Mouse (Mus musculus): ENCODE measurements around the gene Itsn2. TPM values are rescaled to one million over a fixed set of nuclear protein-coding genes. Genes with fewer than 3 reads are reported as not detected.
"Not testable (repeated sequence)": the region's sequence is repeated elsewhere in the genome, so short reads cannot be mapped to it uniquely, and the experiment has no call there.

Itsn2 gene
- polyA plus RNA-seq, 1 experiment from 2014 or later = 19.7 TPM

- Histone ChIP-seq H3K4me3 (ENCODE audit: low read depth, low read length) (no peak overlapping the region), H3K9ac (ENCODE audit: low read length) (no peak overlapping the region), H3K9me3 (ENCODE audit: control insufficient read depth, low read length) (no peaks in the 10 kb centered on the region), H3K27me3 (ENCODE audit: control insufficient read depth, insufficient read depth, low read length) (no peaks in the 10 kb centered on the region), H3K27ac (ENCODE audit: low read depth, low read length) (no peak overlapping the region), H3K4me1 (ENCODE audit: control insufficient read depth, insufficient read depth, low read length) (no peaks in the 10 kb centered on the region), H3K36me3 (ENCODE audit: control insufficient read depth, insufficient read depth, low read length) (no peaks in the 10 kb centered on the region), H3K4me2 (ENCODE audit: low read depth) (no peak overlapping the region)
- ATAC-seq (ENCODE audit: insufficient read depth, low FRiP score, low TSS enrichment) (no peak), DNase-seq (ENCODE audit: low spot score) (no peak)
- 87% methylated on average over 2 of the region's 2 CpGs for WGBS
Measured at GRCm38 (mm10) chr12:4688386-4688785, 95.9 kb downstream of the Itsn2 start.

- Histone ChIP-seq H3K27me3 (ENCODE audit: control insufficient read depth, insufficient read depth, low read length) (no peaks in the 10 kb centered on the region), H3K4me3 (ENCODE audit: low read depth, low read length) (no peak overlapping the region), H3K9me3 (ENCODE audit: control insufficient read depth, low read length) (no peaks in the 10 kb centered on the region), H3K4me2 (ENCODE audit: low read depth) (no peak overlapping the region), H3K27ac (ENCODE audit: low read depth, low read length) (no peak overlapping the region), H3K36me3 (ENCODE audit: control insufficient read depth, insufficient read depth, low read length) (no peaks in the 10 kb centered on the region), H3K4me1 (ENCODE audit: control insufficient read depth, insufficient read depth, low read length) (no peaks in the 10 kb centered on the region), H3K9ac (ENCODE audit: low read length) (no peak overlapping the region)
- no peak for ATAC-seq (ENCODE audit: insufficient read depth, low FRiP score, low TSS enrichment)
- DNase-seq (ENCODE audit: low spot score) = no peak
- WGBS = 94% methylated on average over 14 of the region's 14 CpGs
Measured at GRCm38 (mm10) chr12:4689341-4689740, 96.9 kb downstream of the Itsn2 start.

GRCm38 (mm10) chr12:4691193-4691592 is 98.8 kb downstream of the Itsn2 start:
- no peak overlapping the region for H3K27ac ChIP-seq (ENCODE audit: low read depth, low read length)
- ATAC-seq (ENCODE audit: insufficient read depth, low FRiP score, low TSS enrichment) = no peak
- no peaks in the 10 kb centered on the region for H3K9me3 ChIP-seq (ENCODE audit: control insufficient read depth, low read length)
- WGBS = 86% methylated on average over 3 of the region's 3 CpGs
- no peak overlapping the region for H3K4me2 ChIP-seq (ENCODE audit: low read depth)
- no peaks in the 10 kb centered on the region for H3K27me3 ChIP-seq (ENCODE audit: control insufficient read depth, insufficient read depth, low read length)
- no peaks in the 10 kb centered on the region for H3K4me1 ChIP-seq (ENCODE audit: control insufficient read depth, insufficient read depth, low read length)
- no peaks in the 10 kb centered on the region for H3K36me3 ChIP-seq (ENCODE audit: control insufficient read depth, insufficient read depth, low read length)
- H3K4me3 ChIP-seq (ENCODE audit: low read depth, low read length) = no peak overlapping the region
- H3K9ac ChIP-seq (ENCODE audit: low read length) = no peak overlapping the region
- no peak for DNase-seq (ENCODE audit: low spot score)

DNA sequence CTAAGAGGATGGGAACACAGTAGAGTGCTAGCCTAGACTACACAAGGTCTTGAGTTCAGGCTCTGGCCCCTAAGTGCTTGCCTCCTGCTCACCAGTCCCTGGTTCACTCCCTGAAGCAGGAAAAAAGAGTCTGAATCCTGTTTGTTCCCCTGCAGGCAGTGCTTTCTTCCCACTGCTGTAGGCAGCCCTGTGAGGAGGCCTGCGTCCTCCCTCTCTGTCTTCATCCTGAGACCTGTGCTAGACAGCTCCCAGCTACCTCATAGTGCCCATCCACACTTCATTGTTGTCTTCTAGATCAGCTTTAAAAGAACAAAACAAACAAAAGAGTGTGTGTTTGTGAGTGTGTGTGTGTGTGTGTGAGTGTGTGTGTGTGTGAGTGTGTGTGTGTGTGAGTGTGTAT is 102.1 kb downstream of the Itsn2 start:
- no peak for DNase-seq (ENCODE audit: low spot score)
- H3K9me3 ChIP-seq (ENCODE audit: control insufficient read depth, low read length) = no peaks in the 10 kb centered on the region
- WGBS = 84% methylated on average over 1 of the region's 1 CpGs
- H3K4me1 ChIP-seq (ENCODE audit: control insufficient read depth, insufficient read depth, low read length) = no peaks in the 10 kb centered on the region
- no peak overlapping the region for H3K4me2 ChIP-seq (ENCODE audit: low read depth)
- ATAC-seq (ENCODE audit: insufficient read depth, low FRiP score, low TSS enrichment) = no peak
- no peak overlapping the region for H3K27ac ChIP-seq (ENCODE audit: low read depth, low read length)
- H3K9ac ChIP-seq (ENCODE audit: low read length) = no peak overlapping the region
- no peaks in the 10 kb centered on the region for H3K27me3 ChIP-seq (ENCODE audit: control insufficient read depth, insufficient read depth, low read length)
- no peaks in the 10 kb centered on the region for H3K36me3 ChIP-seq (ENCODE audit: control insufficient read depth, insufficient read depth, low read length)
- H3K4me3 ChIP-seq (ENCODE audit: low read depth, low read length) = no peak overlapping the region

DNA sequence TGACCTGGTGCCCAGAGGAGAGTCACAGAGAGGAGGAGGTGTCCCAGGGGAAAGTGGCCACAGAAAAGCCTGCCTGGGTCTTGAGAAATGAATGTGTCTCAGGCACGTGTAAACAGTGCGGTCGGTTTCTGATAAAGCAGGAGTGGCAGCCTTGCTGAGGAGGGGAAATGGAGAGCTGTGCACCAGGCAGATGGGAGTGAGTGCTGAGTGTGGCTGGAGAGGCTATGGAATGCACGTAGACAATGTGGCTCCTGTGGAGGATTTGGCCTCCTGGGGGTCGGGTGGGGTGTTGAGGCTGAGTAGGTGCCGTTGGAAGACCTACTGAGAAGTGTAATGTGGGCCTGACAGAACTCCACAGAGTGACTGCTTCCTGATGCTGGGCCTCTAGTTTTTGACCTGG is 113.2 kb downstream of the Itsn2 start:
- 76% methylated on average over 6 of the region's 6 CpGs for WGBS
- H3K4me1 ChIP-seq (ENCODE audit: control insufficient read depth, insufficient read depth, low read length); ATAC-seq (ENCODE audit: insufficient read depth, low FRiP score, low TSS enrichment): not testable (repeated sequence)

DNA sequence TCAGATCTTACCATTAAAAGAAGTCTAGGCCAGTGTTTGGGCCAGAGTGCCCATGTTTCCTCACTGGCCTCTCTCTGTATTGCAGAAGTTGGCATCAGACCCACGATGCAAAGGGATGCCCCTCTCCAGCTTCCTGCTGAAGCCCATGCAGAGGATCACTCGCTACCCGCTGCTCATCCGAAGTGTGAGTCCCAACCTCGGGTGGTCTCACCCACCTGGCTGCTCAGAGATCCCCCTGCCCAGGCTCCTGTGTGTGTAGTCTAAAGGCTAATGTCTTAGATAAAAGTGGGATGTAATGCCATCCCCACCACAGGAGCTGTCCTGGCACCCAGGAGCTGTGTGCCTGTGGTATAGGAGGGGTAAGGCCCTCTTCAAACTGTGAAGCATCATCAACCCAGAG is 113.7 kb downstream of the Itsn2 start:
- DNase-seq (ENCODE audit: low spot score) (no peak), ATAC-seq (ENCODE audit: insufficient read depth, low FRiP score, low TSS enrichment) (no peak)
- Histone ChIP-seq H3K9ac (ENCODE audit: low read length) (no peak overlapping the region), H3K27ac (ENCODE audit: low read depth, low read length) (no peak overlapping the region), H3K4me2 (ENCODE audit: low read depth) (no peak overlapping the region), H3K27me3 (ENCODE audit: control insufficient read depth, insufficient read depth, low read length) (no peaks in the 10 kb centered on the region), H3K9me3 (ENCODE audit: control insufficient read depth, low read length) (no peaks in the 10 kb centered on the region), H3K36me3 (ENCODE audit: control insufficient read depth, insufficient read depth, low read length) (no peaks in the 10 kb centered on the region), H3K4me1 (ENCODE audit: control insufficient read depth, insufficient read depth, low read length) (no peaks in the 10 kb centered on the region), H3K4me3 (ENCODE audit: low read depth, low read length) (no peak overlapping the region)
- 93% methylated on average over 5 of the region's 5 CpGs for WGBS

More for the DNA sequence above, 113.2 kb downstream of the Itsn2 start:
- H3K9ac ChIP-seq (ENCODE audit: low read length); DNase-seq (ENCODE audit: low spot score); H3K4me3 ChIP-seq (ENCODE audit: low read depth, low read length); H3K4me2 ChIP-seq (ENCODE audit: low read depth); H3K27me3 ChIP-seq (ENCODE audit: control insufficient read depth, insufficient read depth, low read length); H3K9me3 ChIP-seq (ENCODE audit: control insufficient read depth, low read length); H3K27ac ChIP-seq (ENCODE audit: low read depth, low read length); H3K36me3 ChIP-seq (ENCODE audit: control insufficient read depth, insufficient read depth, low read length): not testable (repeated sequence)

DNA sequence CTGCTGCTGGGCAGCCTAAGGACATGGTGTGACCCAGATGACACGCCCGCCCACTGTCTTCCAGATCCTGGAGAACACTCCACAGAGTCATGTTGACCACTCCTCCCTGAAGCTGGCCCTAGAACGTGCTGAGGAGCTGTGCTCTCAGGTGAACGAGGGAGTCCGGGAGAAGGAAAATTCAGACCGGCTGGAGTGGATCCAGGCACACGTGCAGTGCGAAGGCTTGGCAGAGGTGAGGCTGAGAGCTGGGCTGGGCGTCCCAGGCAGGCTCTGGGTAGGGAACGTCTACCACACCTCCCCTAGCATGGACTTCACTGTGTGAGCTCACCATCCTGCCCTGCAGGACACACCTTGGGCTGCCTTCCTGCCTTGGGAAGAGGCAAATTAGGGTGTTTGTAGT is 114.5 kb downstream of the Itsn2 start:
- WGBS = 82% methylated on average over 10 of the region's 10 CpGs
- DNase-seq (ENCODE audit: low spot score) = no peak
- Histone ChIP-seq H3K4me1 (ENCODE audit: control insufficient read depth, insufficient read depth, low read length) (no peaks in the 10 kb centered on the region), H3K4me2 (ENCODE audit: low read depth) (no peak overlapping the region), H3K36me3 (ENCODE audit: control insufficient read depth, insufficient read depth, low read length) (no peaks in the 10 kb centered on the region), H3K27me3 (ENCODE audit: control insufficient read depth, insufficient read depth, low read length) (no peaks in the 10 kb centered on the region), H3K9me3 (ENCODE audit: control insufficient read depth, low read length) (no peaks in the 10 kb centered on the region), H3K27ac (ENCODE audit: low read depth, low read length) (no peak overlapping the region), H3K4me3 (ENCODE audit: low read depth, low read length) (no peak overlapping the region), H3K9ac (ENCODE audit: low read length) (no peak overlapping the region)
- no peak for ATAC-seq (ENCODE audit: insufficient read depth, low FRiP score, low TSS enrichment)

- H3K27ac ChIP-seq (ENCODE audit: low read depth, low read length) = no peak overlapping the region
- no peak overlapping the region for H3K9ac ChIP-seq (ENCODE audit: low read length)
- DNase-seq (ENCODE audit: low spot score) (no peak), ATAC-seq (ENCODE audit: insufficient read depth, low FRiP score, low TSS enrichment) (no peak)
- H3K4me1 ChIP-seq (ENCODE audit: control insufficient read depth, insufficient read depth, low read length) = no peaks in the 10 kb centered on the region
- no peaks in the 10 kb centered on the region for H3K27me3 ChIP-seq (ENCODE audit: control insufficient read depth, insufficient read depth, low read length)
- H3K9me3 ChIP-seq (ENCODE audit: control insufficient read depth, low read length) = no peaks in the 10 kb centered on the region
- WGBS = 89% methylated on average over 14 of the region's 14 CpGs
- H3K4me3 ChIP-seq (ENCODE audit: low read depth, low read length) = no peak overlapping the region
- H3K36me3 ChIP-seq (ENCODE audit: control insufficient read depth, insufficient read depth, low read length) = no peaks in the 10 kb centered on the region
- no peak overlapping the region for H3K4me2 ChIP-seq (ENCODE audit: low read depth)
Measured at GRCm38 (mm10) chr12:4707488-4708017, 115.1 kb downstream of the Itsn2 start.

- Histone ChIP-seq H3K27ac (ENCODE audit: low read depth, low read length) (no peak overlapping the region), H3K9ac (ENCODE audit: low read length) (no peak overlapping the region), H3K4me2 (ENCODE audit: low read depth) (no peak overlapping the region), H3K36me3 (ENCODE audit: control insufficient read depth, insufficient read depth, low read length) (no peaks in the 10 kb centered on the region), H3K4me3 (ENCODE audit: low read depth, low read length) (no peak overlapping the region), H3K9me3 (ENCODE audit: control insufficient read depth, low read length) (no peaks in the 10 kb centered on the region), H3K27me3 (ENCODE audit: control insufficient read depth, insufficient read depth, low read length) (no peaks in the 10 kb centered on the region), H3K4me1 (ENCODE audit: control insufficient read depth, insufficient read depth, low read length) (no peaks in the 10 kb centered on the region)
- 97% methylated on average over 4 of the region's 4 CpGs for WGBS
- no peak for ATAC-seq (ENCODE audit: insufficient read depth, low FRiP score, low TSS enrichment)
- DNase-seq (ENCODE audit: low spot score) = no peak
Measured at GRCm38 (mm10) chr12:4708296-4708695, 115.9 kb downstream of the Itsn2 start.

Measured in neural tube, embryonic 11.5 days (tissue).